Mouse (Mus musculus) stomach, postnatal 0 days (tissue): ENCODE results near the gene Pak2.

Source experiments
- CTCF ChIP-seq: IDR thresholded peaks from 2 replicates; pipeline ENCODE4 v1.5.1; 2016; ENCODE audit warnings: antibody characterized with exemption, low read depth, mild to moderate bottlenecking, moderate library complexity
- EP300 ChIP-seq: optimal IDR thresholded peaks from 2 replicates; pipeline ENCODE3; 2016; ENCODE audit warnings: antibody characterized with exemption

- no peak for TF ChIP-seq CTCF
- TF ChIP-seq EP300 = no peak
These were observed 98.2 kb downstream of the Pak2 start for GRCm38 (mm10) chr16:31980946-31981345.
